Mouse (Mus musculus) megakaryocyte-erythroid progenitor cell, adult 5-6 weeks (primary cell): ENCODE results near the gene Gemin7. TPM values are rescaled to one million over a fixed set of nuclear protein-coding genes. Genes with fewer than 3 reads are reported as not detected.

Experiments
- ATAC-seq: replicated peaks from 2 replicates; pipeline ENCODE4 v1.8.0; 2016; ENCODE audit warnings: mild to moderate bottlenecking, inconsistent platforms; ENCODE audit not compliant: severe bottlenecking, poor library complexity, low FRiP score, low TSS enrichment
- total RNA-seq, 2 experiments: library from RNA; stranded (forward) in 1 of 2; stranded (reverse) in 1 of 2; fragments of 200-1000, 215-1000 nt in 1 of 2; fragments of >200 nt in 1 of 2; fragmentation: Nextera tagmentation in 1 of 2; gene quantifications; 2 replicates each; pipeline ENCODE4 v1.2.3; 2014 to 2017

Gemin7 gene
- total RNA-seq, 2 experiments from 2014 or later, result 24.1 to 70.0 TPM

DNA sequence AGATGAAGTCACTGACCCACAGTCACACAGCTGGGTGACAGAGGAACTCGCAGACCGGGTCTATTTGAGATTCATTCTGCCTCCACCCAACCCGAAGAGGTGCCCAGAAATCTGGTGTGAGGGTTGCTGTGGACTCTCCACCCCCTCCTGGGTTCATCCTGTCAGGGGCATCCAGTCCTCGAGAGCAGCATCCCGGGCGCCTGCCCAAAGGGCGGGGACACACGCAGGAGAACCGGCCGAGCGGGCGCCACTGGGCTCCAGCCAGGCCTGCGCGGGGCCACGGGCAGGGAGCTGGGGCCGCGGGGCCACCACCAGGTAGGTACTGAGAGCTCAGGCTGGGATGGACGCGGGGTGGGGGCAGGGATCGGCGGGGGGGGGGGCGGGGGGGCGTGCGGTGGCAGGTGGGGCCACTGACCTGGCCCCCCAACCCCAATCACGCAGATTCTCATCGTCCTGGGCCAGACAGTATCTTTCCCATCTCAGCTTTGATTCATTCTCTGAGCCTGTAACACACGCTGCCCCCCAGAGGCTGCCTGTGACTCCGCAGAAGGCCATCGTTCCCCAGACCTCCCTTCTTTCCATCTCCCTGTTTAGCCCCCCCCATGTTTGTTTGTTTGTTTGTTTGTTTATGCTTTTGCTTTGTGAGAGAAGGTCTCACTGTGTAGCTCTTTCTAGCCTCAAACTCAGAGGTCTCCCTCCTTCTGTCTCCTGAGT is 59.6 kb downstream of the Gemin7 start, which contains the start of gene Nkpd1:
TSS of gene Nkpd1 (plus strand) at position 187 of the 714 bp plus-strand sequence.
- no peak for ATAC-seq

Other genes with a start within 250 kb of the Gemin7 start
- 31.3 and 51.5 TPM in 2 replicates for gene Ercc1, start 232.8 kb downstream of the Gemin7 start, total RNA-seq (2014; fragmentation: Nextera tagmentation)
- 19.8 and 23.8 TPM in 2 replicates for gene Ercc1, start 232.8 kb downstream of the Gemin7 start, total RNA-seq (2017)
- gene Cd3eap, start 218.1 kb downstream of the Gemin7 start, total RNA-seq (2014; fragmentation: Nextera tagmentation), result 17.2 and 36.6 TPM in 2 replicates
- gene Cd3eap, start 218.1 kb downstream of the Gemin7 start, total RNA-seq (2017), result 34.9 and 47.7 TPM in 2 replicates
- 4.3 and 6.5 TPM in 2 replicates for gene Ppp1r13l, start 217.8 kb downstream of the Gemin7 start, total RNA-seq (2014; fragmentation: Nextera tagmentation)
- gene Ppp1r13l, start 217.8 kb downstream of the Gemin7 start, total RNA-seq (2017), result 0.30 TPM in 1 of 2 replicates, not detected in the other
- 27.7 and 39.0 TPM in 2 replicates for gene Ercc2, start 195.6 kb downstream of the Gemin7 start, total RNA-seq (2014; fragmentation: Nextera tagmentation)
- gene Ercc2, start 195.6 kb downstream of the Gemin7 start, total RNA-seq (2017), result 18.7 and 21.2 TPM in 2 replicates
- not detected in 2 replicates for gene Klc3, start 173.5 kb downstream of the Gemin7 start, total RNA-seq (2014; fragmentation: Nextera tagmentation)
- 0.61 TPM in 1 of 2 replicates, not detected in the other for gene Klc3, start 173.5 kb downstream of the Gemin7 start, total RNA-seq (2017)
- gene Ckm, start 172.8 kb downstream of the Gemin7 start, total RNA-seq (2014; fragmentation: Nextera tagmentation), result not detected in 2 replicates
- 0.80 TPM in 1 of 2 replicates, not detected in the other for gene Ckm, start 172.8 kb downstream of the Gemin7 start, total RNA-seq (2017)
- gene Mark4, start 118.8 kb downstream of the Gemin7 start, total RNA-seq (2014; fragmentation: Nextera tagmentation), result 7.8 and 11.3 TPM in 2 replicates
- gene Mark4, start 118.8 kb downstream of the Gemin7 start, total RNA-seq (2017), result 3.0 and 3.1 TPM in 2 replicates
- gene Exoc3l2, start 114.3 kb downstream of the Gemin7 start, total RNA-seq (2014; fragmentation: Nextera tagmentation), result 1.7 and 2.3 TPM in 2 replicates
- 1.0 and 1.5 TPM in 2 replicates for gene Exoc3l2, start 114.3 kb downstream of the Gemin7 start, total RNA-seq (2017)
- gene Bloc1s3, start 69.2 kb downstream of the Gemin7 start, total RNA-seq (2014; fragmentation: Nextera tagmentation), result 3.4 and 3.6 TPM in 2 replicates
- 3.6 and 4.7 TPM in 2 replicates for gene Bloc1s3, start 69.2 kb downstream of the Gemin7 start, total RNA-seq (2017)
- 89.3 and 96.3 TPM in 2 replicates for gene Trappc6a, start 69.2 kb downstream of the Gemin7 start, total RNA-seq (2014; fragmentation: Nextera tagmentation)
- 22.6 and 23.6 TPM in 2 replicates for gene Trappc6a, start 69.2 kb downstream of the Gemin7 start, total RNA-seq (2017)
- 0.20 TPM in 1 of 2 replicates, not detected in the other for gene Nkpd1, start 59.8 kb downstream of the Gemin7 start, total RNA-seq (2014; fragmentation: Nextera tagmentation)
- not detected in 2 replicates for gene Nkpd1, start 59.8 kb downstream of the Gemin7 start, total RNA-seq (2017)
- gene Ppp1r37, start 14.5 kb downstream of the Gemin7 start, total RNA-seq (2014; fragmentation: Nextera tagmentation), result 27.7 and 37.2 TPM in 2 replicates
- 14.6 and 14.7 TPM in 2 replicates for gene Ppp1r37, start 14.5 kb downstream of the Gemin7 start, total RNA-seq (2017)
- 0.47 and 4.2 TPM in 2 replicates for gene Zfp296, start 308 bp downstream of the Gemin7 start, total RNA-seq (2014; fragmentation: Nextera tagmentation)
- 3.2 and 3.9 TPM in 2 replicates for gene Zfp296, start 308 bp downstream of the Gemin7 start, total RNA-seq (2017)
- 44.9 and 53.1 TPM in 2 replicates for gene Clasrp, start 26.9 kb upstream of the Gemin7 start, total RNA-seq (2014; fragmentation: Nextera tagmentation)
- 33.9 and 48.3 TPM in 2 replicates for gene Clasrp, start 26.9 kb upstream of the Gemin7 start, total RNA-seq (2017)
- 3.8 TPM in 1 of 2 replicates, not detected in the other for gene Relb, start 51.8 kb upstream of the Gemin7 start, total RNA-seq (2014; fragmentation: Nextera tagmentation)
- gene Relb, start 51.8 kb upstream of the Gemin7 start, total RNA-seq (2017), result 0.47 and 0.69 TPM in 2 replicates
- 45.9 and 70.1 TPM in 2 replicates for gene Clptm1, start 87.4 kb upstream of the Gemin7 start, total RNA-seq (2014; fragmentation: Nextera tagmentation)
- 31.1 and 37.3 TPM in 2 replicates for gene Clptm1, start 87.4 kb upstream of the Gemin7 start, total RNA-seq (2017)
- not detected in 2 replicates for gene Apoc2, start 100.3 kb upstream of the Gemin7 start, total RNA-seq (2014; fragmentation: Nextera tagmentation)
- gene Apoc2, start 100.3 kb upstream of the Gemin7 start, total RNA-seq (2017), result not detected in 2 replicates
- not detected in 2 replicates for gene Gm44805, start 103.8 kb upstream of the Gemin7 start, total RNA-seq (2014; fragmentation: Nextera tagmentation)
- not detected in 2 replicates for gene Gm44805, start 103.8 kb upstream of the Gemin7 start, total RNA-seq (2017)
- not detected in 2 replicates for gene Apoc4, start 103.9 kb upstream of the Gemin7 start, total RNA-seq (2014; fragmentation: Nextera tagmentation)
- not detected in 2 replicates for gene Apoc4, start 103.9 kb upstream of the Gemin7 start, total RNA-seq (2017)
- gene Apoc1, start 115.1 kb upstream of the Gemin7 start, total RNA-seq (2014; fragmentation: Nextera tagmentation), result 2.3 and 3.6 TPM in 2 replicates
- gene Apoc1, start 115.1 kb upstream of the Gemin7 start, total RNA-seq (2017), result 15.4 TPM in 1 of 2 replicates, not detected in the other
- gene Apoe, start 121.6 kb upstream of the Gemin7 start, total RNA-seq (2014; fragmentation: Nextera tagmentation), result 113 and 140 TPM in 2 replicates
- gene Apoe, start 121.6 kb upstream of the Gemin7 start, total RNA-seq (2017), result 556 and 867 TPM in 2 replicates
- gene Tomm40, start 137.8 kb upstream of the Gemin7 start, total RNA-seq (2014; fragmentation: Nextera tagmentation), result 111 and 140 TPM in 2 replicates
- 44.6 and 64.9 TPM in 2 replicates for gene Tomm40, start 137.8 kb upstream of the Gemin7 start, total RNA-seq (2017)
- 2.2 and 6.0 TPM in 2 replicates for gene Nectin2, start 172.9 kb upstream of the Gemin7 start, total RNA-seq (2014; fragmentation: Nextera tagmentation)
- 3.9 and 12.3 TPM in 2 replicates for gene Nectin2, start 172.9 kb upstream of the Gemin7 start, total RNA-seq (2017)
- 5.3 TPM in 1 of 2 replicates, not detected in the other for gene Bcam, start 193.4 kb upstream of the Gemin7 start, total RNA-seq (2014; fragmentation: Nextera tagmentation)
- 0.08 TPM in 1 of 2 replicates, not detected in the other for gene Bcam, start 193.4 kb upstream of the Gemin7 start, total RNA-seq (2017)
- gene Cblc, start 219.2 kb upstream of the Gemin7 start, total RNA-seq (2014; fragmentation: Nextera tagmentation), result not detected in 2 replicates
- gene Cblc, start 219.2 kb upstream of the Gemin7 start, total RNA-seq (2017), result not detected in 2 replicates
- gene Bcl3, start 245.2 kb upstream of the Gemin7 start, total RNA-seq (2014; fragmentation: Nextera tagmentation), result 3.3 TPM in 1 of 2 replicates, not detected in the other
- gene Bcl3, start 245.2 kb upstream of the Gemin7 start, total RNA-seq (2017), result 0.34 TPM in 1 of 2 replicates, not detected in the other